In genomic region chr10:128935826-128936440, GRCm38 (mm10) we compare ENCODE assay signal across 15 mouse cellular contexts. TPM values are rescaled to one million over a fixed set of nuclear protein-coding genes. Genes with fewer than 3 reads are reported as not detected.
DNase-seq lines count a peak whose midpoint lies in the region; ATAC-seq and TF ChIP-seq lines count a peak whose summit lies in the region.
"Had no signal": no experiment of that assay in that cellular context is flagged by ENCODE, and none has a peak within 500 bp of the region (broad histone marks: within the 10 kb centered on the region; RNA-seq: fewer than 3 reads in every experiment).

No protein-coding gene starts in this region.

- no peak overlapping the region for H3K4me3 ChIP-seq in hindbrain, embryonic 16.5 days (ENCODE audit: low read length)
- no peak overlapping the region for H3K4me3 ChIP-seq in hindbrain, embryonic 14.5 days (replicated peaks; ENCODE audit: low read length)
- H3K4me3 ChIP-seq in cerebellum, adult 2 months (replicated peaks; ENCODE audit: insufficient read depth, low read depth, low read length): peak overlapping the region; percentile 78
- H3K4me3 ChIP-seq in kidney, embryonic 16.5 days (ENCODE audit: low read length): no peak overlapping the region
- no peak overlapping the region for H3K4me3 ChIP-seq in liver, postnatal 0 days (ENCODE audit: low read depth, low read length)
- H3K4me3 ChIP-seq: limb, embryonic 15.5 days; midbrain, embryonic 13.5 days had no signal

- WGBS in hindbrain, embryonic 16.5 days: 61% methylated on average over 8 of the region's 8 CpGs
- 76% methylated on average over 8 of the region's 8 CpGs for WGBS in hindbrain, embryonic 14.5 days
- 25% methylated on average over 8 of the region's 8 CpGs for WGBS in cerebellum, adult 2 months
- 81% methylated on average over 8 of the region's 8 CpGs for WGBS in kidney, embryonic 16.5 days
- 63% methylated on average over 8 of the region's 8 CpGs for WGBS in liver, postnatal 0 days (ENCODE audit: insufficient replicate concordance)

- peak overlapping the region; percentile 21; the same call in 1 of the 2 replicates for H3K4me2 ChIP-seq in hindbrain, embryonic 16.5 days (ENCODE audit: low read length)
- no peak overlapping the region; the same call in 1 of the 2 replicates for H3K4me2 ChIP-seq in hindbrain, embryonic 14.5 days (replicated peaks)
- no peak overlapping the region for H3K4me2 ChIP-seq in kidney, embryonic 16.5 days (replicated peaks; ENCODE audit: low read depth, low read length)
- H3K4me2 ChIP-seq in liver, postnatal 0 days (ENCODE audit: low read depth, low read length): no peak overlapping the region
- H3K4me2 ChIP-seq: midbrain, embryonic 13.5 days had no signal

- no peak for TF ChIP-seq CTCF in cerebellum, adult 2 months (IDR thresholded peaks at IDR 0.05; ENCODE audit: borderline replicate concordance, insufficient read depth, low read depth, low read length)
- TF ChIP-seq CTCF in liver, postnatal 0 days (IDR thresholded peaks at IDR 0.05; ENCODE audit: low read depth): no peak

- no peaks in the 10 kb centered on the region for H3K9me3 ChIP-seq in hindbrain, embryonic 16.5 days (ENCODE audit: control insufficient read depth, low read length)
- H3K9me3 ChIP-seq in hindbrain, embryonic 14.5 days (ENCODE audit: control insufficient read depth, low read length): no peaks in the 10 kb centered on the region
- H3K9me3 ChIP-seq in kidney, embryonic 16.5 days (ENCODE audit: low read length): no peaks in the 10 kb centered on the region
- H3K9me3 ChIP-seq in liver, postnatal 0 days (ENCODE audit: low read length): no peaks in the 10 kb centered on the region
- H3K9me3 ChIP-seq: limb, embryonic 15.5 days; midbrain, embryonic 13.5 days had no signal

- DNase-seq in hindbrain, embryonic 14.5 days (ENCODE audit: low spot score): no peak
- DNase-seq in cerebellum, adult 2 months: peak; percentile 43 to 49
- DNase-seq in cerebellum, postnatal 25 days: peak; percentile 42 to 53
- peak; percentile 51 to 63 for DNase-seq in heart, postnatal 14 days
- DNase-seq in MN1 (ENCODE audit: low spot score): no peak
- DNase-seq in liver, postnatal 0 days: no peak
- DNase-seq: embryo, embryonic 11 days; kidney, postnatal 10 days; spleen, adult 18-20 months; thymus, adult 18-20 months had no signal

- H3K9ac ChIP-seq in hindbrain, embryonic 16.5 days (ENCODE audit: low read depth, low read length): no peak overlapping the region
- H3K9ac ChIP-seq in hindbrain, embryonic 14.5 days: no peak overlapping the region
- H3K9ac ChIP-seq in kidney, embryonic 16.5 days (replicated peaks; ENCODE audit: low read length): no peak overlapping the region
- H3K9ac ChIP-seq in liver, postnatal 0 days (replicated peaks): no peak overlapping the region
- H3K9ac ChIP-seq: limb, embryonic 15.5 days; midbrain, embryonic 13.5 days had no signal

- peaks cover 13% of the 10 kb centered on the region for H3K27me3 ChIP-seq in hindbrain, embryonic 16.5 days (replicated peaks; ENCODE audit: control insufficient read depth, insufficient read depth, low read length)
- peaks cover 52% of the 10 kb centered on the region for H3K27me3 ChIP-seq in hindbrain, embryonic 14.5 days (ENCODE audit: control insufficient read depth, insufficient read depth, low read length)
- no peaks in the 10 kb centered on the region for H3K27me3 ChIP-seq in cerebellum, adult 2 months (ENCODE audit: control insufficient read depth, insufficient read depth, low read length)
- peaks cover 48% of the 10 kb centered on the region for H3K27me3 ChIP-seq in kidney, embryonic 16.5 days (ENCODE audit: insufficient read depth, low read length)
- peaks cover 53% of the 10 kb centered on the region for H3K27me3 ChIP-seq in liver, postnatal 0 days (ENCODE audit: insufficient read depth, low read length)

- no peak overlapping the region for H3K27ac ChIP-seq in hindbrain, embryonic 16.5 days (ENCODE audit: low read depth, low read length)
- H3K27ac ChIP-seq in hindbrain, embryonic 14.5 days: no peak overlapping the region
- peak overlapping the region; percentile 87 for H3K27ac ChIP-seq in cerebellum, adult 2 months (ENCODE audit: insufficient read depth, low read length)
- no peak overlapping the region for H3K27ac ChIP-seq in kidney, embryonic 16.5 days (ENCODE audit: low read length)
- no peak overlapping the region for H3K27ac ChIP-seq in liver, postnatal 0 days (ENCODE audit: low read depth)
- H3K27ac ChIP-seq: limb, embryonic 15.5 days; midbrain, embryonic 13.5 days had no signal

- no peak for ATAC-seq in hindbrain, embryonic 16.5 days
- ATAC-seq in hindbrain, embryonic 14.5 days (ENCODE audit: low FRiP score): no peak
- ATAC-seq in kidney, embryonic 16.5 days (ENCODE audit: low FRiP score, low TSS enrichment): no peak
- no peak for ATAC-seq in liver, postnatal 0 days
- ATAC-seq: midbrain, embryonic 13.5 days had no signal

- peaks cover 3% of the 10 kb centered on the region; the same call in 1 of the 2 replicates for H3K4me1 ChIP-seq in hindbrain, embryonic 16.5 days (ENCODE audit: control insufficient read depth, insufficient read depth, low read depth, low read length)
- H3K4me1 ChIP-seq in hindbrain, embryonic 14.5 days (replicated peaks; ENCODE audit: control insufficient read depth, insufficient read depth, low read length): peaks cover 8% of the 10 kb centered on the region
- H3K4me1 ChIP-seq in cerebellum, adult 2 months (ENCODE audit: control insufficient read depth, insufficient read depth, low read length): peaks cover 21% of the 10 kb centered on the region
- H3K4me1 ChIP-seq in kidney, embryonic 16.5 days (ENCODE audit: insufficient read depth, low read length): peaks cover 10% of the 10 kb centered on the region
- 0 out of 2 replicates have a peak, but pooled peaks cover 4% of the 10 kb centered on the region for H3K4me1 ChIP-seq in liver, postnatal 0 days (ENCODE audit: insufficient read depth)

- no peaks in the 10 kb centered on the region for H3K36me3 ChIP-seq in hindbrain, embryonic 16.5 days (ENCODE audit: control insufficient read depth, insufficient read depth, low read length)
- no peaks in the 10 kb centered on the region for H3K36me3 ChIP-seq in hindbrain, embryonic 14.5 days (replicated peaks; ENCODE audit: control insufficient read depth, insufficient read depth)
- no peaks in the 10 kb centered on the region for H3K36me3 ChIP-seq in kidney, embryonic 16.5 days (ENCODE audit: insufficient read depth, low read length)
- no peaks in the 10 kb centered on the region for H3K36me3 ChIP-seq in liver, postnatal 0 days (replicated peaks; ENCODE audit: insufficient read depth, low read length)
- H3K36me3 ChIP-seq: limb, embryonic 15.5 days; midbrain, embryonic 13.5 days had no signal

- TF ChIP-seq EP300 in liver, postnatal 0 days (IDR thresholded peaks at IDR 0.05; ENCODE audit: low read depth): no peak

- no peak for TF ChIP-seq POLR2A in cerebellum, adult 2 months (IDR thresholded peaks at IDR 0.05; ENCODE audit: borderline replicate concordance, insufficient read depth, low read length)

- intact Hi-C loops in heart, postnatal 14 days (cut with DNase I): loop anchor here (2.0 kb wide), 1 partner anchor 23 kb away; no protein-coding TSS in a partner anchor

RNA-seq across cellular contexts. Expression of gene Itga7, which starts 2.3 kb away (rescaled TPM):
- 12.7 and 12.8 TPM in 2 replicates for polyA plus RNA-seq in hindbrain, embryonic 16.5 days (2015; fragmentation: Nextera tagmentation; extraction: Ambion mirVana)
- polyA plus RNA-seq in hindbrain, embryonic 14.5 days (2014; fragmentation: Nextera tagmentation; extraction: Ambion mirVana): 6.2 and 7.2 TPM in 2 replicates
- polyA plus RNA-seq in cerebellum, adult 2 months (2012; rRNA removed): 96.2 and 106 TPM in 2 replicates
- 100 to 1,000 TPM; 163 to 167 TPM for total RNA-seq in heart, postnatal 14 days (2021)
- 3.9 and 4.0 TPM in 2 replicates for polyA plus RNA-seq in kidney, embryonic 16.5 days (2015; fragmentation: Nextera tagmentation; extraction: Ambion mirVana)
- 0.66 and 0.70 TPM in 2 replicates for polyA plus RNA-seq in liver, postnatal 0 days (2015; fragmentation: Nextera tagmentation; extraction: Ambion mirVana)

RNA-seq across cellular contexts. Expression of gene Bloc1s1, which starts 12.1 kb away (rescaled TPM):
- 247 and 278 TPM in 2 replicates for polyA plus RNA-seq in hindbrain, embryonic 16.5 days (2015; fragmentation: Nextera tagmentation; extraction: Ambion mirVana)
- polyA plus RNA-seq in hindbrain, embryonic 14.5 days (2014; fragmentation: Nextera tagmentation; extraction: Ambion mirVana): 228 and 269 TPM in 2 replicates
- polyA plus RNA-seq in cerebellum, adult 2 months (2012; rRNA removed): 350 and 357 TPM in 2 replicates
- total RNA-seq in heart, postnatal 14 days (2021): 100 to 1,000 TPM; 177 to 183 TPM
- polyA plus RNA-seq in kidney, embryonic 16.5 days (2015; fragmentation: Nextera tagmentation; extraction: Ambion mirVana): 227 and 234 TPM in 2 replicates
- polyA plus RNA-seq in liver, postnatal 0 days (2015; fragmentation: Nextera tagmentation; extraction: Ambion mirVana): 128 and 130 TPM in 2 replicates

RNA-seq across cellular contexts. Expression of gene Rdh5, which starts 13.2 kb away (rescaled TPM):
- 29.6 and 30.0 TPM in 2 replicates for polyA plus RNA-seq in hindbrain, embryonic 16.5 days (2015; fragmentation: Nextera tagmentation; extraction: Ambion mirVana)
- 17.6 and 20.4 TPM in 2 replicates for polyA plus RNA-seq in hindbrain, embryonic 14.5 days (2014; fragmentation: Nextera tagmentation; extraction: Ambion mirVana)
- 37.0 and 45.7 TPM in 2 replicates for polyA plus RNA-seq in cerebellum, adult 2 months (2012; rRNA removed)
- total RNA-seq in heart, postnatal 14 days (2021): 1 to 10 TPM; 8.6 to 9.5 TPM
- polyA plus RNA-seq in kidney, embryonic 16.5 days (2015; fragmentation: Nextera tagmentation; extraction: Ambion mirVana): 17.7 and 20.5 TPM in 2 replicates
- 54.5 and 63.1 TPM in 2 replicates for polyA plus RNA-seq in liver, postnatal 0 days (2015; fragmentation: Nextera tagmentation; extraction: Ambion mirVana)

RNA-seq across cellular contexts. Expression of gene Mettl7b, which starts 24.9 kb away (rescaled TPM):
- polyA plus RNA-seq in hindbrain, embryonic 16.5 days (2015; fragmentation: Nextera tagmentation; extraction: Ambion mirVana): not detected in 2 replicates
- not detected in 2 replicates for polyA plus RNA-seq in hindbrain, embryonic 14.5 days (2014; fragmentation: Nextera tagmentation; extraction: Ambion mirVana)
- not detected in 2 replicates for polyA plus RNA-seq in cerebellum, adult 2 months (2012; rRNA removed)
- not detected for total RNA-seq in heart, postnatal 14 days (2021)
- 12.0 and 17.1 TPM in 2 replicates for polyA plus RNA-seq in kidney, embryonic 16.5 days (2015; fragmentation: Nextera tagmentation; extraction: Ambion mirVana)
- 29.9 and 33.3 TPM in 2 replicates for polyA plus RNA-seq in liver, postnatal 0 days (2015; fragmentation: Nextera tagmentation; extraction: Ambion mirVana)
- total RNA-seq: left cerebral cortex, adult 18-20 months had no signal
- polyA plus RNA-seq: midbrain, embryonic 13.5 days had no signal

RNA-seq across cellular contexts. Expression of gene Cd63, which starts 35.1 kb away (rescaled TPM):
- 322 and 343 TPM in 2 replicates for polyA plus RNA-seq in hindbrain, embryonic 16.5 days (2015; fragmentation: Nextera tagmentation; extraction: Ambion mirVana)
- 215 and 239 TPM in 2 replicates for polyA plus RNA-seq in hindbrain, embryonic 14.5 days (2014; fragmentation: Nextera tagmentation; extraction: Ambion mirVana)
- polyA plus RNA-seq in cerebellum, adult 2 months (2012; rRNA removed): 108 and 110 TPM in 2 replicates
- total RNA-seq in heart, postnatal 14 days (2021): 100 to 1,000 TPM; 127 to 131 TPM
- 775 and 850 TPM in 2 replicates for polyA plus RNA-seq in kidney, embryonic 16.5 days (2015; fragmentation: Nextera tagmentation; extraction: Ambion mirVana)
- 271 and 296 TPM in 2 replicates for polyA plus RNA-seq in liver, postnatal 0 days (2015; fragmentation: Nextera tagmentation; extraction: Ambion mirVana)

Comparison
In these comparisons a context has a peak if more than half of its experiments do, and no peak if none do; other contexts are left out.
1. DNase-seq: peak in cerebellum, adult 2 months (2 of 2), cerebellum, postnatal 25 days (2 of 2) and heart, postnatal 14 days (2 of 2); none in hindbrain, embryonic 14.5 days (single experiment), MN1 (single experiment) and liver, postnatal 0 days (single experiment).